Comparison of ENCODE assay signal across 8 mouse cellular contexts in the genomic region with DNA sequence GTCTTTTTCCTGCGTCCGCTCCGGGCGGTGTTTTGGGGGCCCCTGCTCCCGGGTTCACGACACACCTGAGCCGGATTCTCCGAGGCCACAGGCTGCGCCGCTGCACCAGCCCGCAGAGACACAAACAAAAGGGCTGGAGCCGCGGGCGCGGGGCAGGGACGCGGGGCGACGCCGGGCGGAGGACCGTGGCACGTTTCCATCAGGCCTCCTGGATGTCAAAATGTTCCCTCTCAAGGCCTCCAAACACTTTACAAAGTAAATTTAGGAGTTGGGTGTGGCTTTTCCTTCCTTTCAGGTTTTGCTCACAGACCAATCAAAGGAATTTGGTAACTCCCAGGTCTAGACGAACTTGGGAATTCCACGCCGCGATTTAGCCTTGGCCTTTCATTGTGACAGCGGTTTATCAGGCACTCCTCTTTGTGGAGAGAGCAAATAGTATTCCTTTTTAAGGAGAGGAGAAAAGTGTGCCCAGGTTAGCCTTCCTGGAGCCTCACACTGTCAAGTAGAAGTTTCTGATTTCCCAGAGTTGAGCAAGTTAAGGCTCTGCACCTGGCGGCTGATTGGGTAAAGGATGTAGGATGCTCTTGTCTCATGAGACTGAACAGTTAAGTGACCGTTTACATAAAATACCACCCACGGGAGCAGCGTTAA. TPM values are rescaled to one million over a fixed set of nuclear protein-coding genes. Genes with fewer than 3 reads are reported as not detected.
DNase-seq lines count a peak whose midpoint lies in the region; ATAC-seq and TF ChIP-seq lines count a peak whose summit lies in the region.

No protein-coding gene starts in this region.

- peak; percentile 10; the same call in 1 of the 2 replicates for ATAC-seq in frontal cortex, adult (ENCODE audit: low TSS enrichment)
- ATAC-seq in forebrain, embryonic 16.5 days = peak; percentile 22
- ATAC-seq in kidney, postnatal 0 days (replicated peaks; ENCODE audit: low FRiP score, low read depth) = peak; percentile 27; the same call in 1 of the 2 replicates
- ATAC-seq in midbrain, embryonic 12.5 days (ENCODE audit: low FRiP score, low read depth) = peak; percentile 62
- no peak for ATAC-seq in activated CD4-positive, CD25-positive, alpha-beta regulatory T cell, adult 4 months

- peaks cover 35% of the 10 kb centered on the region for H3K4me1 ChIP-seq in forebrain, embryonic 16.5 days (replicated peaks; ENCODE audit: control insufficient read depth, insufficient read depth, low read length)
- peaks cover 32% of the 10 kb centered on the region for H3K4me1 ChIP-seq in kidney, postnatal 0 days (replicated peaks; ENCODE audit: insufficient read depth, low read length)
- H3K4me1 ChIP-seq in midbrain, embryonic 12.5 days = peaks cover 19% of the 10 kb centered on the region

- 1% methylated on average over 32 of the region's 32 CpGs for WGBS in forebrain, embryonic 16.5 days
- 1% methylated on average over 32 of the region's 32 CpGs for WGBS in kidney, postnatal 0 days
- 3% methylated on average over 32 of the region's 32 CpGs for WGBS in midbrain, embryonic 12.5 days

- H3K9ac ChIP-seq in forebrain, embryonic 16.5 days (replicated peaks; ENCODE audit: low read depth, low read length) = peak overlapping the region; percentile 74
- peak overlapping the region; percentile 91 for H3K9ac ChIP-seq in kidney, postnatal 0 days (ENCODE audit: low read depth, low read length)
- H3K9ac ChIP-seq in midbrain, embryonic 12.5 days (replicated peaks) = peak overlapping the region; percentile 89

- H3K9me3 ChIP-seq in forebrain, embryonic 16.5 days (ENCODE audit: control insufficient read depth, low read length) = no peaks in the 10 kb centered on the region
- H3K9me3 ChIP-seq in kidney, postnatal 0 days (replicated peaks; ENCODE audit: low read length) = 0 out of 2 replicates have a peak, but pooled peaks cover 3% of the 10 kb centered on the region
- H3K9me3 ChIP-seq in midbrain, embryonic 12.5 days = no peaks in the 10 kb centered on the region

- no peaks in the 10 kb centered on the region for H3K36me3 ChIP-seq in forebrain, embryonic 16.5 days (ENCODE audit: control insufficient read depth, insufficient read depth)
- H3K36me3 ChIP-seq in kidney, postnatal 0 days (ENCODE audit: insufficient read depth, low read length) = no peaks in the 10 kb centered on the region
- no peaks in the 10 kb centered on the region for H3K36me3 ChIP-seq in midbrain, embryonic 12.5 days

- no peak for DNase-seq in frontal cortex, postnatal 10 days (ENCODE audit: low spot score in 2 of 2)
- peak; percentile 87 for DNase-seq in ZHBTc4 (ENCODE audit: low read depth, low spot score)
- DNase-seq in kidney, postnatal 0 days (ENCODE audit: low spot score) = peak; percentile 43
- DNase-seq in spleen, postnatal 14 days (ENCODE audit: low spot score in 2 of 2) = no peak

- peak overlapping the region; percentile 64 for H3K4me3 ChIP-seq in forebrain, embryonic 16.5 days (replicated peaks; ENCODE audit: low read length)
- H3K4me3 ChIP-seq in kidney, postnatal 0 days (replicated peaks; ENCODE audit: low read depth, low read length) = peak overlapping the region; percentile 89
- peak overlapping the region; percentile 67 for H3K4me3 ChIP-seq in midbrain, embryonic 12.5 days

- peak overlapping the region; percentile 88 for H3K4me2 ChIP-seq in forebrain, embryonic 16.5 days (ENCODE audit: low read length)
- H3K4me2 ChIP-seq in kidney, postnatal 0 days (ENCODE audit: low read length) = peak overlapping the region; percentile 91
- H3K4me2 ChIP-seq in midbrain, embryonic 12.5 days (replicated peaks) = peak overlapping the region; percentile 68

- no peaks in the 10 kb centered on the region for H3K27me3 ChIP-seq in forebrain, embryonic 16.5 days (replicated peaks; ENCODE audit: control insufficient read depth, insufficient read depth, low read length)
- no peaks in the 10 kb centered on the region for H3K27me3 ChIP-seq in kidney, postnatal 0 days (ENCODE audit: insufficient read depth, low read length)
- H3K27me3 ChIP-seq in midbrain, embryonic 12.5 days = peaks cover 9% of the 10 kb centered on the region

- no peak for TF ChIP-seq CTCF in kidney, postnatal 0 days (IDR thresholded peaks at IDR 0.05; ENCODE audit: low read depth)

- H3K27ac ChIP-seq in forebrain, embryonic 16.5 days (ENCODE audit: low read length) = peak overlapping the region; percentile 70
- H3K27ac ChIP-seq in kidney, postnatal 0 days = peak overlapping the region; percentile 84
- peak overlapping the region; percentile 67 for H3K27ac ChIP-seq in midbrain, embryonic 12.5 days (replicated peaks)

RNA-seq across cellular contexts. Expression of a gene that starts 0.6 kb away (rescaled TPM):
- 22.7 and 24.6 TPM in 2 replicates for polyA plus RNA-seq in forebrain, embryonic 16.5 days (2015; fragmentation: Nextera tagmentation; extraction: Ambion mirVana)
- polyA plus RNA-seq in kidney, postnatal 0 days (2015; fragmentation: Nextera tagmentation; extraction: Ambion mirVana) = 35.2 and 39.6 TPM in 2 replicates
- 32.6 and 35.8 TPM in 2 replicates for polyA plus RNA-seq in midbrain, embryonic 12.5 days (2016; fragmentation: Nextera tagmentation; extraction: Ambion mirVana)
- polyA plus RNA-seq in activated CD4-positive, CD25-positive, alpha-beta regulatory T cell, adult 4 months (2017; shearing (Covaris generic)) = 10 to 100 TPM; 35.4 to 39.4 TPM

Comparison
In these comparisons a context has a peak if more than half of its experiments do, and no peak if none do; other contexts are left out.
1. DNase-seq: peak in ZHBTc4 (single experiment) and kidney, postnatal 0 days (single experiment); none in frontal cortex, postnatal 10 days (0 of 2) and spleen, postnatal 14 days (0 of 2).
2. Peak in every context shown above with its lines, with median percentiles within 50 percentile points of each other: H3K27ac ChIP-seq, H3K4me2 ChIP-seq, H3K4me3 ChIP-seq and H3K9ac ChIP-seq.